Mouse (Mus musculus) kidney, adult 2 months (tissue): Measurements from ENCODE around the gene Mrps35. TPM values are rescaled to one million over a fixed set of nuclear protein-coding genes. Genes with fewer than 3 reads are reported as not detected.
A peak's percentile ranks its signal among the peaks of the same experiment; 100 is the strongest.

Experiments used
- DNase-seq: peaks from one replicate; pipeline ENCODE4 v3.0.0; 2021
- H3K27ac ChIP-seq: fragments of 200-500 bp; 2 replicates; pipeline ENCODE4 v1.5.1; 2012; ENCODE audit warnings: low read depth, low read length, control low read depth, inconsistent platforms; ENCODE audit not compliant: insufficient read depth
- H3K27me3 ChIP-seq: fragments of 200-500 bp; replicated peaks from 2 replicates; pipeline ENCODE4 v1.6.1; 2012; ENCODE audit warnings: mild to moderate bottlenecking, moderate library complexity, low read length, inconsistent platforms; ENCODE audit not compliant: control insufficient read depth, insufficient read depth
- H3K36me3 ChIP-seq: fragments of 200-500 bp; 2 replicates; pipeline ENCODE4 v1.6.1; 2012; ENCODE audit warnings: mild to moderate bottlenecking, moderate library complexity, low read length, inconsistent platforms; ENCODE audit not compliant: control insufficient read depth, insufficient read depth
- H3K4me1 ChIP-seq: fragments of 200-500 bp; 2 replicates; pipeline ENCODE4 v1.6.1; 2011; ENCODE audit warnings: low read length; ENCODE audit not compliant: control insufficient read depth, insufficient read depth
- H3K4me3 ChIP-seq: fragments of 200-500 bp; 2 replicates; pipeline ENCODE4 v1.5.1; 2011; ENCODE audit warnings: mild to moderate bottlenecking, low read depth, low read length, control low read depth; ENCODE audit not compliant: insufficient read depth
- CTCF ChIP-seq: fragments of 200-500 bp; conservative IDR thresholded peaks from 2 replicates; pipeline ENCODE4 v1.5.1; 2011; ENCODE audit warnings: low read depth, mild to moderate bottlenecking, control low read depth, low read length, moderate library complexity, mixed read lengths; ENCODE audit not compliant: insufficient read depth, insufficient read length
- POLR2A ChIP-seq: fragments of 200-500 bp; IDR thresholded peaks from one replicate; pipeline ENCODE4 v1.6.1; 2011; ENCODE audit warnings: low read depth, low read length, control low read depth
- WGBS: fragments of 180-500 bp; shearing (Covaris S2); methylation state at CpG from one replicate; pipeline ENCODE4 v1.1.7; 2018; 5-methylcytosine and 5-hydroxymethylcytosine counted together
- polyA plus RNA-seq: library from polyadenylated mRNA; depleted of rRNA; stranded (reverse); fragments of >200 nt; gene quantifications from 2 replicates; pipeline ENCODE4 v1.2.3, GENCODE M21; 2012

The Mrps35 gene
- polyA plus RNA-seq, 1 experiment = 33.1 TPM

- H3K27me3 ChIP-seq = no peaks in the 10 kb centered on the region
- 0 out of 2 replicates have a peak, but pooled peaks cover 3% of the 10 kb centered on the region for H3K36me3 ChIP-seq
- H3K27ac ChIP-seq = no peak overlapping the region
- WGBS = 93% methylated on average over 9 of the region's 9 CpGs
- no peak overlapping the region for H3K4me3 ChIP-seq
- TF ChIP-seq POLR2A (no peak), CTCF (no peak)
- H3K4me1 ChIP-seq = peaks cover 5% of the 10 kb centered on the region; the same call in 1 of the 2 replicates
- DNase-seq = no peak
These were observed 9.9 kb downstream of the Mrps35 start for GRCm38 (mm10) chr6:147052440-147052839.

DNA sequence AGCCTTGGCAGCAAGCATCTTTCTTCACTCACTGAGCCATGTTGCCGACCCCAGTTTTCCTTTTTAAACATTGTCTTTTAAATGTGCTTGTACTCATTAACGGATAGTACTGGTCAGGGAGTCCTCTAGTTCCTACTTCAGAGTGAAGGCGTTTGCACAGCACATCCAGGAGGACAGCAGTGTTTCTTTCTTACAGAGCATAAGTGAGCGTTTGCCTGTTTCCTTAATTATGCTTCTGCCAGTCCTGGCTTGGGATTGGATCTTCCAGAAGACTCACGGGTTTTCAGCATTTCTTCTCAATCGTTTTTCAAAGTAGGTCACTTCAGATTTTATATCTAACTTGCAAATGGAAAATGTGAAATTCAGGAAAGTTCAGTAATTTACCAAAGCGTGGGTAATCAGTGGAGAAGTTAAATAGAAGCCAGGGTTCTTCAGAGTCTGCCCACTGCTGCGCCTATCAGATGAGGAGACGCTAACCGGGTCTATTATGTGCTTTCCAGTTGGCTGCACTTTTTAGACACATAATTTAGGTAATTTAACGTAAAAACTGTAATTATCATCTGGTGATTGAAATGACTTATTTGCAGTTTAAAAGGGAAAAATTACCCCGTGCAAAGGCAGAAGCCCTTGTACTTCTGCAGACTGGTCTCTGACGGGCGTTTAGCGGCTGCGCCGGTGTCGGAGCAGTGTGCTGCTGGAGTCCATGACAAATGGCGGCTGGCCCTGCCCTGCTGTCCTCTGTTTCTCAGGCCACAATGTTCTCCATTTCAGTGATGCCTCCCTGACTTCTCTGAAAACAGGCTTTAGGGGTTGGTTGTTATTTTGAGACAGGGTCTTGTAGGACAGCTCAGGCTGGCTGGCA is 11.5 kb downstream of the Mrps35 start:
- 0 out of 2 replicates have a peak, but pooled peaks cover 5% of the 10 kb centered on the region for H3K36me3 ChIP-seq
- peaks cover 5% of the 10 kb centered on the region; the same call in 1 of the 2 replicates for H3K4me1 ChIP-seq
- H3K27ac ChIP-seq = peak overlapping the region; percentile 19; the same call in 1 of the 2 replicates
- DNase-seq = peak; percentile 78
- no peaks in the 10 kb centered on the region for H3K27me3 ChIP-seq
- no peak overlapping the region for H3K4me3 ChIP-seq
- TF ChIP-seq CTCF (no peak), POLR2A (no peak)
- 54% methylated on average over 19 of the region's 19 CpGs for WGBS

DNA sequence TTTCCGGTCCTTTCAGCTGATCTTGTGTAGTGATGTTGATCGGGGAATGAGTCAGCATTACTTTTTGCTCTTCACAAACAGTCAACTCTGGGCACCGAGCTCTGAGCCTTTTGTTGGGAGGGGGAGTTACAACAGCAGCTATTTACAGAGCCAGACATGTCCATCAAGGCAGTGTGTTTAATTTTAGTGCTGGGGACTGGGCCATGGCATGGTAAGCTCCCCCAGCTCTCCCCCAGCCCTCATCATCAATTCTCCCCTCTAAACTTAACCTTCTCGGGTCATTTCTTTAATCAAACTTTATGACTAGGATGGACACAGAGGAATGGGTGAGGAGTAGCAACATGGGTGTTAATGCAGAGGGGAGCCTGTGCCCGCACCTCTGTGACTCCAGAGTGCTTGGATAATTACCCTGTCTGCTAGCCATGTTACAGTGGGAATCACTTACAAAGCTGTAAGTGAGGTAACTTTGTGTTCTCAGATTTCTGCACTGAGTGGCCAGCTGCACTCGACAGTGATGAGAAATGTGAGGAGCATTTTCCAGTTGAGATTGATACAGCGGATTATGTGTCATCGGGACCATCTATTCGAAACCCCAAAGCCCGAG is 12.9 kb downstream of the Mrps35 start:
- Histone ChIP-seq H3K27ac (no peak overlapping the region), H3K36me3 (peaks cover 2% of the 10 kb centered on the region; the same call in 1 of the 2 replicates), H3K4me3 (no peak overlapping the region), H3K4me1 (peaks cover 5% of the 10 kb centered on the region; the same call in 1 of the 2 replicates), H3K27me3 (no peaks in the 10 kb centered on the region)
- no peak for TF ChIP-seq POLR2A
- no peak for TF ChIP-seq CTCF
- WGBS = 71% methylated on average over 10 of the region's 10 CpGs
- no peak for DNase-seq

- H3K27ac ChIP-seq = no peak overlapping the region
- DNase-seq = peak; percentile 32
- H3K27me3 ChIP-seq = no peaks in the 10 kb centered on the region
These were observed 16.8 kb downstream of the Mrps35 start for GRCm38 (mm10) chr6:147059326-147059725.

DNA sequence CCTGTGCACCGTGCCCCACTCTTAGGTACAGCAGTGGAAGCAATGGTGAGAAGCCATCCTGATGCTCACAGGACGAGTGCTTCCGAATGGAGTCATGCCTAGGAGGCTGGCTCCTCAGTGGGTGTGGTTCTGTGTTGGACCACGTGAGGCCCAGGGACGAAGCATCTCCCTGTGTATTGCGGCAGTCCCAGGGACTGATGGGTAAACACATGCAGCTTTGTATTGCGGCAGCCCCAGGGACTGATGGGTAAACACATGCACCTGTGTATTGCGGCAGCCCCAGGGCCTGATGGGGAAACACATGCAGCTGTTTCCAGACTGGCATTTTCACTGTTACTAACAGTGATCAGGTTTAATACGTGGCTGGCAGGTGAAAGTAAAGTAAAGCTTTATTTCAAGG is 19.1 kb downstream of the Mrps35 start:
- 91% methylated on average over 9 of the region's 9 CpGs for WGBS
- Histone ChIP-seq H3K27ac (no peak overlapping the region), H3K27me3 (no peaks in the 10 kb centered on the region), H3K4me3 (no peak overlapping the region), H3K36me3 (peaks cover 4% of the 10 kb centered on the region; the same call in 1 of the 2 replicates), H3K4me1 (peaks cover 9% of the 10 kb centered on the region)
- DNase-seq = no peak
- TF ChIP-seq POLR2A (no peak), CTCF (no peak)

More at GRCm38 (mm10) chr6:147059326-147059725, 16.8 kb downstream of the Mrps35 start:
- Histone ChIP-seq H3K36me3 (peaks cover 4% of the 10 kb centered on the region; the same call in 1 of the 2 replicates), H3K4me1 (peaks cover 4% of the 10 kb centered on the region), H3K4me3 (no peak overlapping the region)
- WGBS = 64% methylated on average over 7 of the region's 7 CpGs
- no peak for TF ChIP-seq CTCF
- no peak for TF ChIP-seq POLR2A

GRCm38 (mm10) chr6:147062034-147062433 is 19.5 kb downstream of the Mrps35 start:
- no peak for DNase-seq
- Histone ChIP-seq H3K27ac (no peak overlapping the region), H3K36me3 (peaks cover 4% of the 10 kb centered on the region; the same call in 1 of the 2 replicates), H3K4me3 (no peak overlapping the region), H3K27me3 (no peaks in the 10 kb centered on the region), H3K4me1 (peaks cover 9% of the 10 kb centered on the region)
- no peak for TF ChIP-seq CTCF
- TF ChIP-seq POLR2A = no peak
- WGBS = 64% methylated on average over 7 of the region's 7 CpGs

GRCm38 (mm10) chr6:147062694-147063093 is 20.1 kb downstream of the Mrps35 start:
- Histone ChIP-seq H3K36me3 (peaks cover 4% of the 10 kb centered on the region; the same call in 1 of the 2 replicates), H3K27me3 (no peaks in the 10 kb centered on the region), H3K4me3 (no peak overlapping the region), H3K27ac (no peak overlapping the region), H3K4me1 (peaks cover 9% of the 10 kb centered on the region)
- TF ChIP-seq POLR2A (no peak), CTCF (no peak)
- no peak for DNase-seq
- WGBS = 76% methylated on average over 7 of the region's 7 CpGs
